20 mouse cellular contexts compared by ENCODE assay signal in genomic region chr11:80515346-80515745, GRCm38 (mm10). TPM values are rescaled to one million over a fixed set of nuclear protein-coding genes. Genes with fewer than 3 reads are reported as not detected.
DNase-seq lines count a peak whose midpoint lies in the region; ATAC-seq and TF ChIP-seq lines count a peak whose summit lies in the region.
"Had no signal": no experiment of that assay in that cellular context is flagged by ENCODE, and none has a peak within 500 bp of the region (broad histone marks: within the 10 kb centered on the region; RNA-seq: fewer than 3 reads in every experiment).

No protein-coding gene starts in this region.

- WGBS in embryonic facial prominence, embryonic 11.5 days, result 59% methylated on average over 1 of the region's 1 CpGs
- WGBS in forebrain, embryonic 13.5 days, result 51% methylated on average over 1 of the region's 1 CpGs
- WGBS in intestine, postnatal 0 days, result 70% methylated on average over 1 of the region's 1 CpGs

- H3ac ChIP-seq in myocyte (ENCODE audit: control insufficient read depth, insufficient read length), result no peak overlapping the region

- H3K27ac ChIP-seq in layer of hippocampus, adult 2 months, result peak overlapping the region; percentile 83
- H3K27ac ChIP-seq in embryonic facial prominence, embryonic 11.5 days (replicated peaks; ENCODE audit: low read depth, low read length), result no peak overlapping the region
- H3K27ac ChIP-seq in forebrain, embryonic 13.5 days, result peak overlapping the region; percentile 44; the same call in 1 of the 2 replicates
- no peak overlapping the region for H3K27ac ChIP-seq in intestine, postnatal 0 days (ENCODE audit: low read depth, low read length)
- H3K27ac ChIP-seq: heart, embryonic 15.5 days; limb, embryonic 13.5 days; liver, embryonic 15.5 days; stomach, embryonic 15.5 days had no signal

- H3K4me3 ChIP-seq in layer of hippocampus, adult 2 months, result no peak overlapping the region
- H3K4me3 ChIP-seq in embryonic facial prominence, embryonic 11.5 days (ENCODE audit: low read depth, low read length), result no peak overlapping the region
- H3K4me3 ChIP-seq in forebrain, embryonic 13.5 days, result no peak overlapping the region
- no peak overlapping the region for H3K4me3 ChIP-seq in myocyte
- H3K4me3 ChIP-seq in intestine, postnatal 0 days (ENCODE audit: low read depth, low read length), result no peak overlapping the region
- H3K4me3 ChIP-seq: erythroblast, embryonic 14.5 days; heart, embryonic 15.5 days; limb, embryonic 13.5 days; liver, embryonic 15.5 days; stomach, embryonic 15.5 days had no signal

- TF ChIP-seq POLR2A in myocyte (IDR thresholded peaks at IDR 0.05; ENCODE audit: insufficient read length, low read depth), result no peak

- H3K36me3 ChIP-seq in embryonic facial prominence, embryonic 11.5 days (replicated peaks; ENCODE audit: control insufficient read depth, insufficient read depth, low read depth, low read length), result no peaks in the 10 kb centered on the region
- no peaks in the 10 kb centered on the region for H3K36me3 ChIP-seq in forebrain, embryonic 13.5 days (ENCODE audit: poor library complexity, severe bottlenecking)
- no peaks in the 10 kb centered on the region for H3K36me3 ChIP-seq in myocyte (ENCODE audit: control insufficient read depth, insufficient read depth)
- H3K36me3 ChIP-seq in intestine, postnatal 0 days (ENCODE audit: control insufficient read depth, insufficient read depth), result peaks cover 8% of the 10 kb centered on the region
- H3K36me3 ChIP-seq: heart, embryonic 15.5 days; limb, embryonic 13.5 days; liver, embryonic 15.5 days; stomach, embryonic 15.5 days had no signal

- no peak for ATAC-seq in embryonic facial prominence, embryonic 11.5 days (replicated peaks; ENCODE audit: insufficient number of reproducible peaks, low FRiP score, low TSS enrichment, low read depth)
- ATAC-seq in forebrain, embryonic 13.5 days, result no peak
- ATAC-seq in intestine, postnatal 0 days, result no peak
- ATAC-seq: lung, postnatal 0 days had no signal

- H3K9me3 ChIP-seq in embryonic facial prominence, embryonic 11.5 days (replicated peaks; ENCODE audit: control insufficient read depth, low read length), result no peaks in the 10 kb centered on the region
- no peaks in the 10 kb centered on the region for H3K9me3 ChIP-seq in forebrain, embryonic 13.5 days (replicated peaks)
- H3K9me3 ChIP-seq in intestine, postnatal 0 days (ENCODE audit: control insufficient read depth), result no peaks in the 10 kb centered on the region
- H3K9me3 ChIP-seq: heart, embryonic 15.5 days; limb, embryonic 13.5 days; liver, embryonic 15.5 days; stomach, embryonic 15.5 days had no signal

- no peaks in the 10 kb centered on the region for H3K27me3 ChIP-seq in embryonic facial prominence, embryonic 11.5 days (ENCODE audit: control insufficient read depth, insufficient read depth, low read length)
- no peaks in the 10 kb centered on the region for H3K27me3 ChIP-seq in forebrain, embryonic 13.5 days
- H3K27me3 ChIP-seq in myocyte (ENCODE audit: control insufficient read depth, insufficient read depth, insufficient read length), result no peaks in the 10 kb centered on the region
- no peaks in the 10 kb centered on the region for H3K27me3 ChIP-seq in intestine, postnatal 0 days (replicated peaks; ENCODE audit: control insufficient read depth, insufficient read depth, low read length)
- H3K27me3 ChIP-seq: heart, embryonic 15.5 days; limb, embryonic 13.5 days; liver, embryonic 15.5 days; stomach, embryonic 15.5 days had no signal

- peak in 1 of 2 experiments; percentile 8 for DNase-seq in layer of hippocampus, adult 2 months (ENCODE audit: low spot score in 2 of 2)
- no peak for DNase-seq in layer of hippocampus, adult 11-12 months (ENCODE audit: low spot score)
- DNase-seq in embryonic facial prominence, embryonic 11.5 days (ENCODE audit: low spot score), result peak; percentile 18
- DNase-seq in thymus, postnatal 25 days, result no peak
- DNase-seq in ovary, postnatal 14 days (ENCODE audit: low spot score), result no peak
- DNase-seq: adrenal gland, postnatal 10 days; cerebellum, postnatal 10 days; heart, adult 18-20 months; kidney, postnatal 14 days; spleen, adult 18-20 months; thymus, adult 2 months had no signal

- no peak for TF ChIP-seq CTCF in layer of hippocampus, adult 2 months (conservative IDR thresholded peaks at IDR 0.05)
- TF ChIP-seq CTCF in intestine, postnatal 0 days (IDR thresholded peaks at IDR 0.05; ENCODE audit: low read depth), result no peak

- no peak overlapping the region for H3K9ac ChIP-seq in embryonic facial prominence, embryonic 11.5 days (replicated peaks; ENCODE audit: low read length)
- no peak overlapping the region for H3K9ac ChIP-seq in forebrain, embryonic 13.5 days
- H3K9ac ChIP-seq in intestine, postnatal 0 days (ENCODE audit: low read depth, low read length), result no peak overlapping the region
- H3K9ac ChIP-seq: heart, embryonic 15.5 days; limb, embryonic 13.5 days; liver, embryonic 15.5 days; stomach, embryonic 15.5 days had no signal

- H3K4me1 ChIP-seq in embryonic facial prominence, embryonic 11.5 days (ENCODE audit: control insufficient read depth, insufficient read depth, low read length), result no peaks in the 10 kb centered on the region
- H3K4me1 ChIP-seq in forebrain, embryonic 13.5 days, result peaks cover 81% of the 10 kb centered on the region
- H3K4me1 ChIP-seq in intestine, postnatal 0 days (replicated peaks; ENCODE audit: control insufficient read depth, insufficient read depth, low read length), result no peaks in the 10 kb centered on the region
- H3K4me1 ChIP-seq: liver, embryonic 15.5 days had no signal

- H3K79me2 ChIP-seq in myocyte (ENCODE audit: control insufficient read depth, insufficient read depth), result no peaks in the 10 kb centered on the region

- H3K4me2 ChIP-seq in embryonic facial prominence, embryonic 11.5 days (ENCODE audit: low read depth, low read length), result no peak overlapping the region
- H3K4me2 ChIP-seq in forebrain, embryonic 13.5 days, result no peak overlapping the region
- H3K4me2 ChIP-seq in myocyte (ENCODE audit: low read depth), result no peak overlapping the region
- H3K4me2 ChIP-seq in intestine, postnatal 0 days (replicated peaks; ENCODE audit: low read depth), result no peak overlapping the region
- H3K4me2 ChIP-seq: heart, embryonic 15.5 days; limb, embryonic 13.5 days; liver, embryonic 15.5 days; stomach, embryonic 15.5 days had no signal

TF ChIP-seq in myocyte, 11 proteins besides CTCF, POLR2A, EP300 and RAD21:
- TF ChIP-seq MYOD1 (IDR thresholded peaks at IDR 0.05; ENCODE audit: control insufficient read depth in 1 of 3, insufficient read length in 2 of 3, low read depth in 2 of 3) (peak in 2 of 3 experiments; percentile 23 to 70), POLR2AphosphoS2 (IDR thresholded peaks at IDR 0.05; ENCODE audit: insufficient read length, low read depth) (no peak), CEBPB (IDR thresholded peaks at IDR 0.05; ENCODE audit: insufficient read depth, poor library complexity, severe bottlenecking) (no peak), SRF (IDR thresholded peaks at IDR 0.05; ENCODE audit: control insufficient read depth, insufficient read length, low read depth) (no peak), MYOG (IDR thresholded peaks at IDR 0.05; ENCODE audit: control insufficient read depth in 1 of 3, insufficient read depth in 1 of 3, insufficient read length in 2 of 3, low read depth in 2 of 3) (peak in 1 of 3 experiments; percentile 66), TCF3 (IDR thresholded peaks at IDR 0.05; ENCODE audit: insufficient read length, low read depth) (no peak), USF1 (IDR thresholded peaks at IDR 0.05; ENCODE audit: low read depth) (no peak), TCF12 (IDR thresholded peaks at IDR 0.05; ENCODE audit: insufficient read depth, poor library complexity, severe bottlenecking) (peak; percentile 2), MAX (IDR thresholded peaks at IDR 0.05; ENCODE audit: low read depth) (no peak)

RNA-seq across cellular contexts. Expression of gene Cdk5r1, which starts 38.5 kb away (rescaled TPM):
- 100 to 1,000 TPM; 218 to 227 TPM for total RNA-seq in layer of hippocampus, adult 2 months (2021)
- polyA plus RNA-seq in embryonic facial prominence, embryonic 11.5 days (2014; fragmentation: Nextera tagmentation; extraction: Ambion mirVana), result 5.4 and 6.6 TPM in 2 replicates
- polyA plus RNA-seq in forebrain, embryonic 13.5 days (2015; fragmentation: Nextera tagmentation; extraction: Ambion mirVana), result 67.9 and 73.9 TPM in 2 replicates
- polyA plus RNA-seq in myocyte (2012; fragmentation: generic; extraction: Trizol), result 11.3 TPM
- polyA plus RNA-seq in intestine, postnatal 0 days (2015; fragmentation: Nextera tagmentation; extraction: Ambion mirVana), result 0.61 and 0.64 TPM in 2 replicates

Comparison
In these comparisons a context has a peak if more than half of its experiments do, and no peak if none do; other contexts are left out.
1. H3K27ac ChIP-seq: peak in layer of hippocampus, adult 2 months (single experiment) and forebrain, embryonic 13.5 days (single experiment); none in embryonic facial prominence, embryonic 11.5 days (single experiment) and intestine, postnatal 0 days (single experiment).